Mouse (Mus musculus): ENCODE measurements around the gene Traf1. TPM values are rescaled to one million over a fixed set of nuclear protein-coding genes. Genes with fewer than 3 reads are reported as not detected.

The Traf1 gene
- polyA plus RNA-seq, 1 experiment, result 0.44 TPM

- no peak for TF ChIP-seq FLI1 (IDR thresholded peaks at IDR 0.05; ENCODE audit: low read length)
- TF ChIP-seq GATA1 (IDR thresholded peaks at IDR 0.05; ENCODE audit: borderline replicate concordance, low read length), result no peak
- Histone ChIP-seq H3K36me3 (replicated peaks; ENCODE audit: low read length) (peaks cover 4% of the 10 kb centered on the region), H3K4me1 (peaks cover 28% of the 10 kb centered on the region), H3K9me3 (peaks cover 10% of the 10 kb centered on the region), H3K27me3 (replicated peaks) (peaks cover 21% of the 10 kb centered on the region), H3K4me3 (replicated peaks) (peak overlapping the region; percentile 62)
These were observed 8.6 kb upstream of the Traf1 start for GRCm38 (mm10) chr2:34970092-34970750.

- no peak overlapping the region for H3K4me3 ChIP-seq (replicated peaks)
- TF ChIP-seq FLI1 (IDR thresholded peaks at IDR 0.05; ENCODE audit: low read length), result no peak
- no peaks in the 10 kb centered on the region for H3K36me3 ChIP-seq (replicated peaks; ENCODE audit: low read length)
- 0 out of 2 replicates have a peak, but pooled peaks cover 3% of the 10 kb centered on the region for H3K9me3 ChIP-seq
- H3K27me3 ChIP-seq (replicated peaks), result peaks cover 21% of the 10 kb centered on the region
- peaks cover 37% of the 10 kb centered on the region for H3K4me1 ChIP-seq
These were observed 7.6 kb upstream of the Traf1 start for GRCm38 (mm10) chr2:34969166-34969565.

- no peaks in the 10 kb centered on the region for H3K9me3 ChIP-seq
- H3K4me1 ChIP-seq, result peaks cover 60% of the 10 kb centered on the region
- no peaks in the 10 kb centered on the region for H3K36me3 ChIP-seq (replicated peaks; ENCODE audit: low read length)
- H3K4me3 ChIP-seq (replicated peaks), result no peak overlapping the region
- H3K27me3 ChIP-seq (replicated peaks), result peaks cover 15% of the 10 kb centered on the region
- TF ChIP-seq FLI1 (IDR thresholded peaks at IDR 0.05; ENCODE audit: low read length), result no peak
- TF ChIP-seq GATA1 (IDR thresholded peaks at IDR 0.05; ENCODE audit: borderline replicate concordance, low read length), result no peak
These were observed 4.8 kb upstream of the Traf1 start for GRCm38 (mm10) chr2:34966243-34966934.

GRCm38 (mm10) chr2:34965806-34966205, 4.2 kb upstream of the Traf1 start:
- Histone ChIP-seq H3K27me3 (replicated peaks) (peaks cover 18% of the 10 kb centered on the region), H3K4me1 (peaks cover 63% of the 10 kb centered on the region), H3K9me3 (no peaks in the 10 kb centered on the region), H3K36me3 (replicated peaks; ENCODE audit: low read length) (no peaks in the 10 kb centered on the region), H3K4me3 (replicated peaks) (peak overlapping the region; percentile 38)
- TF ChIP-seq GATA1 (IDR thresholded peaks at IDR 0.05; ENCODE audit: borderline replicate concordance, low read length) (no peak), FLI1 (IDR thresholded peaks at IDR 0.05; ENCODE audit: low read length) (no peak)

- Histone ChIP-seq H3K9me3 (no peaks in the 10 kb centered on the region), H3K4me1 (peaks cover 59% of the 10 kb centered on the region), H3K36me3 (replicated peaks; ENCODE audit: low read length) (no peaks in the 10 kb centered on the region), H3K27me3 (replicated peaks) (peaks cover 23% of the 10 kb centered on the region), H3K4me3 (replicated peaks) (peak overlapping the region; percentile 75)
- TF ChIP-seq FLI1 (IDR thresholded peaks at IDR 0.05; ENCODE audit: low read length) (no peak), GATA1 (IDR thresholded peaks at IDR 0.05; ENCODE audit: borderline replicate concordance, low read length) (no peak)
These were observed 3.7 kb upstream of the Traf1 start for GRCm38 (mm10) chr2:34965293-34965692.

GRCm38 (mm10) chr2:34964651-34965050, 3.1 kb upstream of the Traf1 start:
- peaks cover 3% of the 10 kb centered on the region; the same call in 1 of the 2 replicates for H3K9me3 ChIP-seq
- no peaks in the 10 kb centered on the region for H3K36me3 ChIP-seq (replicated peaks; ENCODE audit: low read length)
- H3K4me1 ChIP-seq, result peaks cover 53% of the 10 kb centered on the region
- peaks cover 28% of the 10 kb centered on the region for H3K27me3 ChIP-seq (replicated peaks)
- H3K4me3 ChIP-seq (replicated peaks), result no peak overlapping the region
- TF ChIP-seq GATA1 (IDR thresholded peaks at IDR 0.05; ENCODE audit: borderline replicate concordance, low read length) (no peak), FLI1 (IDR thresholded peaks at IDR 0.05; ENCODE audit: low read length) (no peak)

- Histone ChIP-seq H3K4me1 (peaks cover 49% of the 10 kb centered on the region), H3K36me3 (replicated peaks; ENCODE audit: low read length) (no peaks in the 10 kb centered on the region), H3K27me3 (replicated peaks) (peaks cover 29% of the 10 kb centered on the region), H3K4me3 (replicated peaks) (no peak overlapping the region), H3K9me3 (peaks cover 5% of the 10 kb centered on the region; the same call in 1 of the 2 replicates)
- no peak for TF ChIP-seq GATA1 (IDR thresholded peaks at IDR 0.05; ENCODE audit: borderline replicate concordance, low read length)
- TF ChIP-seq FLI1 (IDR thresholded peaks at IDR 0.05; ENCODE audit: low read length), result no peak
These were observed 2.7 kb upstream of the Traf1 start for GRCm38 (mm10) chr2:34964230-34964629.

- Histone ChIP-seq H3K4me3 (replicated peaks) (peak overlapping the region; percentile 70), H3K27me3 (replicated peaks) (peaks cover 30% of the 10 kb centered on the region), H3K36me3 (replicated peaks; ENCODE audit: low read length) (no peaks in the 10 kb centered on the region), H3K4me1 (peaks cover 50% of the 10 kb centered on the region), H3K9me3 (peaks cover 5% of the 10 kb centered on the region; the same call in 1 of the 2 replicates)
- no peak for TF ChIP-seq GATA1 (IDR thresholded peaks at IDR 0.05; ENCODE audit: borderline replicate concordance, low read length)
- TF ChIP-seq FLI1 (IDR thresholded peaks at IDR 0.05; ENCODE audit: low read length), result no peak
These were observed 1.9 kb upstream of the Traf1 start for GRCm38 (mm10) chr2:34963371-34963956.

- no peak for TF ChIP-seq GATA1 (IDR thresholded peaks at IDR 0.05; ENCODE audit: borderline replicate concordance, low read length)
- no peak for TF ChIP-seq FLI1 (IDR thresholded peaks at IDR 0.05; ENCODE audit: low read length)
- Histone ChIP-seq H3K9me3 (peaks cover 5% of the 10 kb centered on the region; the same call in 1 of the 2 replicates), H3K4me3 (replicated peaks) (no peak overlapping the region), H3K36me3 (replicated peaks; ENCODE audit: low read length) (no peaks in the 10 kb centered on the region), H3K27me3 (replicated peaks) (peaks cover 30% of the 10 kb centered on the region), H3K4me1 (peaks cover 56% of the 10 kb centered on the region)
These were observed 1.3 kb upstream of the Traf1 start for GRCm38 (mm10) chr2:34962893-34963292.

- Histone ChIP-seq H3K4me1 (peaks cover 63% of the 10 kb centered on the region), H3K4me3 (replicated peaks) (no peak overlapping the region), H3K9me3 (peaks cover 5% of the 10 kb centered on the region; the same call in 1 of the 2 replicates), H3K27me3 (replicated peaks) (peaks cover 33% of the 10 kb centered on the region), H3K36me3 (replicated peaks; ENCODE audit: low read length) (no peaks in the 10 kb centered on the region)
- TF ChIP-seq GATA1 (IDR thresholded peaks at IDR 0.05; ENCODE audit: borderline replicate concordance, low read length), result no peak
- TF ChIP-seq FLI1 (IDR thresholded peaks at IDR 0.05; ENCODE audit: low read length), result no peak
These were observed 639 bp upstream of the Traf1 start for GRCm38 (mm10) chr2:34962211-34962610.

Data from megakaryocyte, embryonic 14.5 days (primary cell).